In the genomic region with DNA sequence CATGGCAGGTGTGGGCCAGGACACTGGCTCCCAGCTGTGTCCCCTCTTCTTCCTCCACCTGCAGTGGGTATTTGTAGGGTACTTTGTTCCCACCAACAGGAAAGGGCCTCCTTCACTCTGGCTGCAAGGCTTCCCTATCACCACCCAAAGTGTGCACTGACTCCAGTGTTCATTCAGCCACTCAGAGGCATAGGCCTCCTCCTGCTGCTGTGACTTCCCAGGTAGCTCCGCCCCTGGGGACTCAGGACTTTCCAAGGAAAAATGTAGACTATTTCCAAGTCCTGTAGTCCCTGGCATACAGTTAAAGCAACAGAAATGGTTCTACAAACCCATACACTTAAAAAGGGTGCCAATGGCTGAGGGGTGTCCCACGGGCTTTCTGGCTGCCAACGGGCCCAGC, we compare ENCODE assay signal across 9 mouse cellular contexts. TPM values are rescaled to one million over a fixed set of nuclear protein-coding genes. Genes with fewer than 3 reads are reported as not detected.
DNase-seq lines count a peak whose midpoint lies in the region; ATAC-seq and TF ChIP-seq lines count a peak whose summit lies in the region.
"Had no signal": no experiment of that assay in that cellular context is flagged by ENCODE, and none has a peak within 500 bp of the region (broad histone marks: within the 10 kb centered on the region; RNA-seq: fewer than 3 reads in every experiment).

No protein-coding gene starts in this region.

- peaks cover 10% of the 10 kb centered on the region for H3K36me3 ChIP-seq in kidney, embryonic 15.5 days
- H3K36me3 ChIP-seq in ES-E14 (ENCODE audit: control insufficient read depth, insufficient read depth, low read length, poor library complexity, severe bottlenecking) = no peaks in the 10 kb centered on the region; the same call in 1 of the 2 replicates
- no peaks in the 10 kb centered on the region; the same call in 1 of the 2 replicates for H3K36me3 ChIP-seq in limb, embryonic 11.5 days (ENCODE audit: control insufficient read depth, insufficient read depth, low read length)

- H3K4me3 ChIP-seq in kidney, embryonic 15.5 days (replicated peaks) = peak overlapping the region; percentile 70
- H3K4me3 ChIP-seq in ES-E14 (ENCODE audit: insufficient read depth in 1 of 2, low read depth in 1 of 2, low read length in 2 of 2, poor library complexity in 1 of 2, severe bottlenecking in 1 of 2) = peak overlapping the region; percentile 81 to 83
- peak overlapping the region; percentile 52 for H3K4me3 ChIP-seq in embryonic fibroblast, embryonic 13.5 days (ENCODE audit: insufficient read depth, low read length)
- peak overlapping the region; percentile 44 for H3K4me3 ChIP-seq in limb, embryonic 11.5 days (ENCODE audit: low read depth, low read length)

- no peak for TF ChIP-seq POLR2A in embryonic fibroblast, embryonic 13.5 days (IDR thresholded peaks at IDR 0.05; ENCODE audit: low read depth, low read length)

- no peak for TF ChIP-seq CTCF in embryonic fibroblast, embryonic 13.5 days (IDR thresholded peaks at IDR 0.05; ENCODE audit: borderline replicate concordance, insufficient read depth, low read length)

- DNase-seq in kidney, adult 9 months = no peak
- no peak for DNase-seq in ES-E14 (ENCODE audit: low read depth, low spot score)
- DNase-seq in limb, embryonic 11.5 days (ENCODE audit: low spot score) = peak; percentile 33
- peak; percentile 30 for DNase-seq in neural tube, embryonic 10.5 days (ENCODE audit: extremely low spot score, low spot score)
- no peak for DNase-seq in cerebellum, adult 8-10 months
- no peak for DNase-seq in gastrocnemius, postnatal 25 days

- in situ Hi-C loops in ES-E14 (cut with MboI; ENCODE audit: low sequenced_read_pairs in 2 of 2, unreplicated experiment in 2 of 2) = no loop called here

- H3K27me3 ChIP-seq in kidney, embryonic 15.5 days = no peaks in the 10 kb centered on the region
- H3K27me3 ChIP-seq in limb, embryonic 11.5 days (ENCODE audit: control insufficient read depth, insufficient read depth, low read length) = no peaks in the 10 kb centered on the region

- peak overlapping the region; percentile 68 for H3K9ac ChIP-seq in kidney, embryonic 15.5 days
- H3K9ac ChIP-seq in ES-E14 (ENCODE audit: insufficient read depth, low read depth, low read length, poor library complexity, severe bottlenecking) = peak overlapping the region; percentile 48
- H3K9ac ChIP-seq in limb, embryonic 11.5 days (ENCODE audit: low read length) = no peak overlapping the region

- H3K4me2 ChIP-seq in kidney, embryonic 15.5 days = peak overlapping the region; percentile 77
- peak overlapping the region; percentile 77 for H3K4me2 ChIP-seq in limb, embryonic 11.5 days (ENCODE audit: low read depth, severe bottlenecking)

- H3K9me3 ChIP-seq in kidney, embryonic 15.5 days (replicated peaks) = no peaks in the 10 kb centered on the region
- no peaks in the 10 kb centered on the region for H3K9me3 ChIP-seq in ES-E14 (ENCODE audit: control insufficient read depth, insufficient read depth, low read depth, low read length)
- no peaks in the 10 kb centered on the region for H3K9me3 ChIP-seq in limb, embryonic 11.5 days (ENCODE audit: control insufficient read depth, low read length)

- WGBS in kidney, embryonic 15.5 days = 28% methylated on average over 3 of the region's 3 CpGs
- WGBS in limb, embryonic 11.5 days = 26% methylated on average over 3 of the region's 3 CpGs

- peak overlapping the region; percentile 84 for H3K27ac ChIP-seq in kidney, embryonic 15.5 days
- no peak overlapping the region for H3K27ac ChIP-seq in ES-E14 (ENCODE audit: insufficient read depth, low read depth, low read length, poor library complexity, severe bottlenecking)
- no peak overlapping the region for H3K27ac ChIP-seq in embryonic fibroblast, embryonic 13.5 days (ENCODE audit: insufficient read depth, low read length)
- H3K27ac ChIP-seq in limb, embryonic 11.5 days (replicated peaks; ENCODE audit: low read depth, low read length) = no peak overlapping the region

- peak; percentile 57 for ATAC-seq in kidney, embryonic 15.5 days (replicated peaks; ENCODE audit: low FRiP score)
- no peak for ATAC-seq in limb, embryonic 11.5 days (ENCODE audit: insufficient number of reproducible peaks, low FRiP score, low TSS enrichment, low read depth)

- peaks cover 19% of the 10 kb centered on the region for H3K4me1 ChIP-seq in kidney, embryonic 15.5 days
- peaks cover 0 to 10% of the 10 kb centered on the region in 2 experiments; a peak in 2 of 4 replicates for H3K4me1 ChIP-seq in ES-E14 (ENCODE audit: control insufficient read depth in 2 of 2, insufficient read depth in 2 of 2, low read length in 2 of 2, poor library complexity in 1 of 2)
- H3K4me1 ChIP-seq in embryonic fibroblast, embryonic 13.5 days (ENCODE audit: control insufficient read depth, insufficient read depth, low read length) = no peaks in the 10 kb centered on the region
- H3K4me1 ChIP-seq in limb, embryonic 11.5 days (ENCODE audit: control insufficient read depth, insufficient read depth, low read length) = no peaks in the 10 kb centered on the region

TF ChIP-seq in ES-E14, 5 proteins besides CTCF, POLR2A, EP300 and RAD21:
- TF ChIP-seq CHD2 (IDR thresholded peaks at IDR 0.05; ENCODE audit: low read depth, low read length) (no peak), MAFK (IDR thresholded peaks at IDR 0.05; ENCODE audit: insufficient read depth, low read depth, low read length) (no peak), HCFC1 (IDR thresholded peaks at IDR 0.05; ENCODE audit: borderline replicate concordance, insufficient read depth, low read length) (no peak), ZC3H11A (IDR thresholded peaks at IDR 0.05; ENCODE audit: borderline replicate concordance, low read depth, low read length) (no peak), ZNF384 (IDR thresholded peaks at IDR 0.05; ENCODE audit: low read depth, low read length) (no peak)

RNA-seq across cellular contexts. Expression of gene Plpp2, which starts 0.9 kb away (rescaled TPM):
- 42.0 and 45.7 TPM in 2 replicates for polyA plus RNA-seq in kidney, embryonic 15.5 days (2015; fragmentation: Nextera tagmentation; extraction: Ambion mirVana)
- total RNA-seq in ES-E14 (2012; rRNA removed) = 27.2 and 32.2 TPM in 2 replicates
- 23.5 and 39.4 TPM in 2 replicates for polyA plus RNA-seq in embryonic fibroblast, embryonic 13.5 days (2011; ENCODE audit: insufficient read length, low read depth, missing spikeins)
- 20.3 and 21.8 TPM in 2 replicates for polyA plus RNA-seq in limb, embryonic 11.5 days (2014; fragmentation: Nextera tagmentation; extraction: Ambion mirVana)
- 1 to 10 TPM in 1 of 2 experiments, under 1 TPM in 1; 0.84 to 1.2 TPM for total RNA-seq in gastrocnemius, postnatal 25 days (2021)

RNA-seq across cellular contexts. Expression of gene Mier2, which starts 22.3 kb away (rescaled TPM):
- 48.6 and 53.6 TPM in 2 replicates for polyA plus RNA-seq in kidney, embryonic 15.5 days (2015; fragmentation: Nextera tagmentation; extraction: Ambion mirVana)
- total RNA-seq in ES-E14 (2012; rRNA removed) = 58.5 and 89.6 TPM in 2 replicates
- polyA plus RNA-seq in embryonic fibroblast, embryonic 13.5 days (2011; ENCODE audit: insufficient read length, low read depth, missing spikeins) = 24.7 and 33.6 TPM in 2 replicates
- polyA plus RNA-seq in limb, embryonic 11.5 days (2014; fragmentation: Nextera tagmentation; extraction: Ambion mirVana) = 54.2 and 56.2 TPM in 2 replicates
- 10 to 100 TPM; 12.6 to 14.8 TPM for total RNA-seq in gastrocnemius, postnatal 25 days (2021)

RNA-seq across cellular contexts. Expression of gene Theg, which starts 54.5 kb away (rescaled TPM):
- not detected in 2 replicates for polyA plus RNA-seq in kidney, embryonic 15.5 days (2015; fragmentation: Nextera tagmentation; extraction: Ambion mirVana)
- total RNA-seq in ES-E14 (2012; rRNA removed) = not detected in 2 replicates
- not detected in 2 replicates for polyA plus RNA-seq in embryonic fibroblast, embryonic 13.5 days (2011; ENCODE audit: insufficient read length, low read depth, missing spikeins)
- not detected in 2 replicates for polyA plus RNA-seq in limb, embryonic 11.5 days (2014; fragmentation: Nextera tagmentation; extraction: Ambion mirVana)
- not detected for total RNA-seq in gastrocnemius, postnatal 25 days (2021)
- polyA plus RNA-seq: brain, embryonic 14.5 days had no signal

Comparison
In these comparisons a context has a peak if more than half of its experiments do, and no peak if none do; other contexts are left out.
1. DNase-seq: peak in limb, embryonic 11.5 days (single experiment) and neural tube, embryonic 10.5 days (single experiment); none in kidney, adult 9 months (single experiment), ES-E14 (single experiment), cerebellum, adult 8-10 months (single experiment) and gastrocnemius, postnatal 25 days (single experiment).
2. Peak in every context shown above with its lines, with median percentiles within 50 percentile points of each other: H3K4me3 ChIP-seq.